In genomic region chr4:65843191-65843590, GRCm38 (mm10) we compare ENCODE assay signal across 23 mouse cellular contexts.
DNase-seq lines count a peak whose midpoint lies in the region; ATAC-seq and TF ChIP-seq lines count a peak whose summit lies in the region.
"Had no signal": no experiment of that assay in that cellular context is flagged by ENCODE, and none has a peak within 500 bp of the region (broad histone marks: within the 10 kb centered on the region; RNA-seq: fewer than 3 reads in every experiment).

No protein-coding gene starts in this region.

- ATAC-seq in cerebellum, adult (ENCODE audit: insufficient number of reproducible peaks, low FRiP score, low TSS enrichment): no peak
- ATAC-seq: activated CD4-positive, CD25-positive, alpha-beta regulatory T cell, adult 4 months; CD4-positive, CD25-positive, alpha-beta regulatory T cell, adult 4 months; forebrain, embryonic 14.5 days; forebrain, embryonic 16.5 days; Patski had no signal

- DNase-seq in cerebellum, adult 11-12 months: peak; percentile 17
- DNase-seq in cerebellum, adult 11 months: no peak
- DNase-seq in cerebellum, adult 2 months: peak in 1 of 2 experiments; percentile 56
- DNase-seq in cerebellum, adult 9-11 months: peak; percentile 30
- DNase-seq in cerebellum, postnatal 4 days (ENCODE audit: low spot score in 2 of 2): no peak
- DNase-seq in brain, adult 2 months (ENCODE audit: low read depth, low spot score): peak; percentile 53
- DNase-seq in forebrain, embryonic 10.5 days (ENCODE audit: extremely low spot score, low spot score): no peak
- DNase-seq: adrenal gland, adult 8-10 months; adrenal gland, postnatal 14 days; adrenal gland, postnatal 36 days; B cell, adult 2 months; gastrocnemius, adult 2 months had no signal

- 55% methylated on average over 2 of the region's 2 CpGs for WGBS in cerebellum, adult 2 months
- 85% methylated on average over 2 of the region's 2 CpGs for WGBS in forebrain, embryonic 10.5 days

- no peak for TF ChIP-seq CTCF in cerebellum, adult 2 months (IDR thresholded peaks at IDR 0.05; ENCODE audit: borderline replicate concordance, insufficient read depth, low read depth, low read length)

- H3K27me3 ChIP-seq in cerebellum, adult 2 months (ENCODE audit: control insufficient read depth, insufficient read depth, low read length): no peaks in the 10 kb centered on the region
- H3K27me3 ChIP-seq in forebrain, embryonic 10.5 days (ENCODE audit: poor library complexity, severe bottlenecking): peaks cover 44% of the 10 kb centered on the region
- H3K27me3 ChIP-seq: CH12.LX; embryonic facial prominence, embryonic 12.5 days; Patski had no signal

- no peaks in the 10 kb centered on the region for H3K36me3 ChIP-seq in forebrain, embryonic 10.5 days (replicated peaks)
- H3K36me3 ChIP-seq: embryonic facial prominence, embryonic 10.5 days; embryonic facial prominence, embryonic 12.5 days; forebrain, embryonic 12.5 days; G1E had no signal

- no peak overlapping the region for H3K4me3 ChIP-seq in cerebellum, adult 2 months (replicated peaks; ENCODE audit: insufficient read depth, low read depth, low read length)
- H3K4me3 ChIP-seq in forebrain, embryonic 10.5 days: no peak overlapping the region
- H3K4me3 ChIP-seq: embryonic facial prominence, embryonic 10.5 days; embryonic facial prominence, embryonic 12.5 days; forebrain, embryonic 12.5 days; gastrocnemius, adult 2 months had no signal

- H3K27ac ChIP-seq in cerebellum, adult 2 months (ENCODE audit: insufficient read depth, low read length): peak overlapping the region; percentile 61
- no peak overlapping the region for H3K27ac ChIP-seq in forebrain, embryonic 10.5 days
- H3K27ac ChIP-seq: embryonic facial prominence, embryonic 10.5 days; embryonic facial prominence, embryonic 12.5 days; forebrain, embryonic 12.5 days; gastrocnemius, adult 2 months had no signal

- TF ChIP-seq POLR2A in cerebellum, adult 2 months (IDR thresholded peaks at IDR 0.05; ENCODE audit: borderline replicate concordance, insufficient read depth, low read length): no peak

- peaks cover 13% of the 10 kb centered on the region for H3K4me1 ChIP-seq in cerebellum, adult 2 months (ENCODE audit: control insufficient read depth, insufficient read depth, low read length)
- H3K4me1 ChIP-seq in forebrain, embryonic 10.5 days: peaks cover 23% of the 10 kb centered on the region
- H3K4me1 ChIP-seq: embryonic facial prominence, embryonic 12.5 days had no signal

- H3K9me3 ChIP-seq in forebrain, embryonic 10.5 days: no peaks in the 10 kb centered on the region
- H3K9me3 ChIP-seq: embryonic facial prominence, embryonic 10.5 days; embryonic facial prominence, embryonic 12.5 days; forebrain, embryonic 12.5 days had no signal

Comparison
In these comparisons a context has a peak if more than half of its experiments do, and no peak if none do; other contexts are left out.
1. DNase-seq: peak in cerebellum, adult 11-12 months (single experiment), cerebellum, adult 9-11 months (single experiment) and brain, adult 2 months (single experiment); none in cerebellum, adult 11 months (single experiment), cerebellum, postnatal 4 days (0 of 2) and forebrain, embryonic 10.5 days (single experiment).